Mouse (Mus musculus): ENCODE results near the gene Ak4.

The Ak4 gene

GRCm38 (mm10) chr4:101513251-101513650 lies 94.2 kb downstream of the Ak4 start:
- no peak for DNase-seq (ENCODE audit: low spot score)

GRCm38 (mm10) chr4:101515853-101516252 lies 96.8 kb downstream of the Ak4 start:
- no peak for DNase-seq (ENCODE audit: low spot score)

All from embryo, embryonic 10 days (tissue).